Mouse (Mus musculus) limb, embryonic 13.5 days (tissue): ENCODE measurements around the gene Mri1. TPM values are rescaled to one million over a fixed set of nuclear protein-coding genes. Genes with fewer than 3 reads are reported as not detected.
"Not testable (repeated sequence)": the region's sequence is repeated elsewhere in the genome, so short reads cannot be mapped to it uniquely, and the experiment has no call there.

ENCODE experiments used
- ATAC-seq: fragments of 200-750 bp; cut with Nextera tagmentation; 2 replicates; pipeline ENCODE4 v1.8.0; 2017; ENCODE audit warnings: low read depth, moderate number of reproducible peaks, moderate TSS enrichment; ENCODE audit not compliant: low FRiP score
- H3K27ac ChIP-seq: fragments of 300-500 bp; sonication (generic); 2 replicates; pipeline ENCODE4 v1.5.1; 2015; ENCODE audit warnings: inconsistent platforms, mild to moderate bottlenecking, moderate library complexity
- H3K27me3 ChIP-seq: fragments of 300-500 bp; sonication (generic); 2 replicates; pipeline ENCODE4 v1.6.1; 2015; ENCODE audit warnings: mild to moderate bottlenecking, inconsistent platforms
- H3K36me3 ChIP-seq: fragments of 300-500 bp; sonication (generic); 2 replicates; pipeline ENCODE4 v1.6.1; 2015; ENCODE audit warnings: inconsistent platforms, mild to moderate bottlenecking, moderate library complexity
- H3K4me1 ChIP-seq: fragments of 300-500 bp; sonication (generic); 2 replicates; pipeline ENCODE4 v1.6.1; 2015; ENCODE audit warnings: inconsistent platforms
- H3K4me2 ChIP-seq: fragments of 300-500 bp; sonication (generic); replicated peaks from 2 replicates; pipeline ENCODE4 v1.6.1; 2015; ENCODE audit warnings: inconsistent platforms, mild to moderate bottlenecking, moderate library complexity
- H3K4me3 ChIP-seq: fragments of 300-500 bp; sonication (generic); 2 replicates; pipeline ENCODE4 v1.5.1; 2015; ENCODE audit warnings: moderate library complexity, mild to moderate bottlenecking, inconsistent platforms
- H3K9ac ChIP-seq: fragments of 300-500 bp; sonication (generic); 2 replicates; pipeline ENCODE4 v1.6.1; 2015; ENCODE audit warnings: mild to moderate bottlenecking, inconsistent platforms
- H3K9me3 ChIP-seq: fragments of 300-500 bp; sonication (generic); 2 replicates; pipeline ENCODE4 v1.6.1; 2016; ENCODE audit warnings: inconsistent platforms
- WGBS: fragments of 180-500 bp; shearing (Covaris S2); methylation state at CpG from one replicate; pipeline ENCODE4 v1.1.7; 2015; 5-methylcytosine and 5-hydroxymethylcytosine counted together
- polyA plus RNA-seq: library from polyadenylated mRNA; unstranded; fragments of >200 nt; fragmentation: Nextera tagmentation; extraction: Ambion mirVana; gene quantifications from 2 replicates; pipeline ENCODE4 v1.2.1, GENCODE M21; 2015

Mri1 gene
- 70.9 and 73.9 TPM in 2 replicates for polyA plus RNA-seq

- no peaks in the 10 kb centered on the region for H3K27me3 ChIP-seq
- peak; percentile 91 for ATAC-seq
- H3K4me1 ChIP-seq = peaks cover 16% of the 10 kb centered on the region
- peak within 1 kb of the TSS; percentile 85 for H3K4me3 ChIP-seq
- peaks cover 73% of the 10 kb centered on the region for H3K36me3 ChIP-seq
- WGBS = under 1% methylated on average over 63 of the region's 64 CpGs
- H3K4me2 ChIP-seq = peak within 1 kb of the TSS; percentile 94
- peak within 1 kb of the TSS; percentile 86 for H3K9ac ChIP-seq
- peak within 1 kb of the TSS; percentile 95 for H3K27ac ChIP-seq
- no peaks in the 10 kb centered on the region for H3K9me3 ChIP-seq
These were observed at the start of gene Mri1 for GRCm38 (mm10) chr8:84256822-84257610. Mri1 (minus strand) TSS chr8:84257326.

DNA sequence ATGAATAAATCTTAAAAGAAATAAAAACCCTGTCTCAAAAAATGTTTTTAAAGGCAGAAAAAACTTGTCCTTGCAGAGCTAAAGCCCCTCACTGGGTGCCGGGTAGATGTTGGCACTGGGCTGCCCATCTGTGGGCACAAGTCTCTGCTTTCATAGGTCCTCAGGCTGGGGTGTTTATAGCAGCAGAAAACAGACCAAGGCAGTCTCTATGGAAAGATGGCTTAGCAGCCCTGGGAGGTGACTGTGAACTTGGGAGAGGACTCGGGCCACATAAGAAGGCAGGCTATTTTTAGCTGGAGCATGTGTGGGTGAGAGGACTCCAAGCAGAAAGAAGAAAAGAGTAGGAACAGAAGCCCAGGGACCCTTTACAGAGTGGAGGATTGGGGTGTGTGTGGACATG lies 46.8 kb upstream of the Mri1 start:
- no peak overlapping the region for H3K4me3 ChIP-seq
- peaks cover 5% of the 10 kb centered on the region; the same call in 1 of the 2 replicates for H3K4me1 ChIP-seq
- WGBS = 61% methylated on average over 2 of the region's 2 CpGs
- H3K27ac ChIP-seq = no peak overlapping the region
- H3K4me2 ChIP-seq = no peak overlapping the region
- ATAC-seq = no peak
- H3K9ac ChIP-seq = no peak overlapping the region
- H3K27me3 ChIP-seq = no peaks in the 10 kb centered on the region
- no peaks in the 10 kb centered on the region for H3K36me3 ChIP-seq
- peaks cover 4% of the 10 kb centered on the region; the same call in 1 of the 2 replicates for H3K9me3 ChIP-seq

GRCm38 (mm10) chr8:84297029-84297785 lies 40.1 kb upstream of the Mri1 start:
- Histone ChIP-seq H3K27me3 (no peaks in the 10 kb centered on the region), H3K36me3 (no peaks in the 10 kb centered on the region), H3K4me1 (no peaks in the 10 kb centered on the region), H3K9me3 (peaks cover 4% of the 10 kb centered on the region; the same call in 1 of the 2 replicates), H3K9ac (no peak overlapping the region), H3K4me3 (no peak overlapping the region), H3K27ac (no peak overlapping the region), H3K4me2 (no peak overlapping the region)
- no peak for ATAC-seq
- 75% methylated on average over 5 of the region's 5 CpGs for WGBS

DNA sequence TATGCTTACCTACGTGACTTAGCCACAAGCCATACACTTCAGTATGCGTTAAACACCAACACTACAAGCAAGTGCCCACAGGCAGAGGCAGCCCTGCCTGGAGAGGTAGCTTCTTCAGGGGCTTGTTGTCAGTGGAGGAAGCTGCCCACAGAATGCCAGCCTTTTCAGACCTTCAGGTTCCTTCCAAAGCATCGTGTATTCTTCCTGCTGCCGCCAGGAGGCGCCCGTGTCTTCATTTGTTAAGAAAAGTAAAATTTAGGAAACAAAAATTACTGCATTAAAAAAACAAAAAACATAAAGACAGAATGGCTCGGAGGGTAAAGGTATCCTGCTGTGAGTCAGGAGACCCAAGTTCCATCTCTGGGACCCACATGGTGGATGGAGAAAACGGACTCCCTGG lies 34.6 kb upstream of the Mri1 start:
- H3K4me1 ChIP-seq = no peaks in the 10 kb centered on the region
- no peak for ATAC-seq
- H3K27ac ChIP-seq = no peak overlapping the region
- H3K36me3 ChIP-seq = no peaks in the 10 kb centered on the region
- H3K4me2 ChIP-seq = no peak overlapping the region
- H3K9ac ChIP-seq = no peak overlapping the region
- WGBS = 26% methylated on average over 8 of the region's 8 CpGs
- H3K27me3 ChIP-seq = no peaks in the 10 kb centered on the region
- no peaks in the 10 kb centered on the region for H3K9me3 ChIP-seq
- no peak overlapping the region for H3K4me3 ChIP-seq

DNA sequence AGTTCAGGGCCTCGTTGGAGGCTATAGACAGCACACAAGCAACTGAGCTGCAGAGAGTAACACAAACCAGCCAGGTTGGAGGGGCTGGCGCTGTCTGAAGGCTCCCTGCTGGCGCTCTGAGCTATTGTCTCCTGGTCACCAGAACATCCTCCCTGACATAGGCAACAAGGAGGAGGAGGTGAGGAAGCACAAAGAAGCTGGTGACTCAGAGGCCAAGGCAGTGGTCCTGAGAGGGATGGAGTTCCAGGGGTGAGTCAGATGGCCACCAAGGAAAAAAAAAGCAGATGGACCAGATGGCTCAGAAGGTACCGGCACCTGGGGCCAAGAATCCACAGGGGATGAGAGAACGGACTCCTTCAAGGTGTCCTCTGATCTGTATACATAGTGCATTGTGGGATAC lies 34.0 kb upstream of the Mri1 start:
- no peaks in the 10 kb centered on the region for H3K27me3 ChIP-seq
- no peak overlapping the region for H3K27ac ChIP-seq
- H3K4me3 ChIP-seq = no peak overlapping the region
- 0 out of 2 replicates have a peak overlapping the region, but pooled peaks have one; percentile 4 for H3K9ac ChIP-seq
- no peaks in the 10 kb centered on the region for H3K4me1 ChIP-seq
- H3K4me2 ChIP-seq = no peak overlapping the region
- H3K36me3 ChIP-seq = no peaks in the 10 kb centered on the region
- H3K9me3 ChIP-seq = no peaks in the 10 kb centered on the region
- 72% methylated on average over 5 of the region's 5 CpGs for WGBS
- no peak for ATAC-seq

DNA sequence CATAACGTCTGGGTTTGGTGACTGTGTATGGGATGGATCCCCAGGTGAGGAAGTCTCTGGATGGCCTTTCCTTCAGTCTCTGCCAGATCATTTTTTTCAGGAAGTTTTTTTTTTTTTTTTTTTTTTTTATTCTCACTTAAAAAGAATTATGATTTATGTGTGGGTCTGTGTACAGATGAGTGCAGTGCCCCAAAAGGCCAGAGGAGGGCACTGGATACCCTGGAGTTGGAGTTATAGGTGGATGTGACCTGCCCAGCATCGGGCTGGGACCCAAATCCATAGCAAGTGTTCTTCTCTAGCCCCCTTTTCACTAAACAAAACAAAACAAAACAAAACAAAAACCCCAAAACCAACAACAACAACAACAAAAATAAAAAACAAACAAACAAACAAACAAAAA lies 31.8 kb upstream of the Mri1 start:
- no peak overlapping the region for H3K4me3 ChIP-seq
- no peaks in the 10 kb centered on the region for H3K36me3 ChIP-seq
- no peak overlapping the region for H3K9ac ChIP-seq
- no peak overlapping the region for H3K27ac ChIP-seq
- WGBS = 64% methylated on average over 2 of the region's 2 CpGs
- no peaks in the 10 kb centered on the region for H3K27me3 ChIP-seq
- ATAC-seq = no peak
- peaks cover 14% of the 10 kb centered on the region for H3K4me1 ChIP-seq
- no peak overlapping the region for H3K4me2 ChIP-seq
- H3K9me3 ChIP-seq = no peaks in the 10 kb centered on the region

- 53% methylated on average over 5 of the region's 5 CpGs for WGBS
- ATAC-seq = not testable (repeated sequence)
These were observed 28.5 kb upstream of the Mri1 start for GRCm38 (mm10) chr8:84285665-84286064.

GRCm38 (mm10) chr8:84284608-84285063 lies 27.5 kb upstream of the Mri1 start:
- Histone ChIP-seq H3K9ac (peak overlapping the region; percentile 43), H3K4me3 (peak overlapping the region; percentile 31), H3K27me3 (no peaks in the 10 kb centered on the region), H3K4me2 (peak overlapping the region; percentile 54), H3K9me3 (no peaks in the 10 kb centered on the region), H3K36me3 (no peaks in the 10 kb centered on the region), H3K27ac (peak overlapping the region; percentile 72), H3K4me1 (peaks cover 21% of the 10 kb centered on the region)
- peak; percentile 78 for ATAC-seq
- 10% methylated on average over 9 of the region's 9 CpGs for WGBS

More at GRCm38 (mm10) chr8:84285665-84286064, 28.5 kb upstream of the Mri1 start:
- H3K4me3 ChIP-seq, H3K27me3 ChIP-seq, H3K27ac ChIP-seq, H3K9ac ChIP-seq, H3K36me3 ChIP-seq, H3K4me2 ChIP-seq, H3K9me3 ChIP-seq: not testable (repeated sequence)
- peaks cover 21% of the 10 kb centered on the region for H3K4me1 ChIP-seq

GRCm38 (mm10) chr8:84280777-84281176 lies 23.7 kb upstream of the Mri1 start:
- ATAC-seq = no peak
- peaks cover 21% of the 10 kb centered on the region for H3K4me1 ChIP-seq
- H3K36me3 ChIP-seq = no peaks in the 10 kb centered on the region
- H3K4me2 ChIP-seq = no peak overlapping the region
- WGBS = 78% methylated on average over 10 of the region's 10 CpGs
- no peaks in the 10 kb centered on the region for H3K27me3 ChIP-seq
- H3K9me3 ChIP-seq = no peaks in the 10 kb centered on the region
- no peak overlapping the region for H3K4me3 ChIP-seq
- no peak overlapping the region for H3K9ac ChIP-seq
- H3K27ac ChIP-seq = no peak overlapping the region

- no peak for ATAC-seq
- WGBS = 63% methylated on average over 1 of the region's 1 CpGs
- no peak overlapping the region for H3K4me3 ChIP-seq
- no peaks in the 10 kb centered on the region for H3K9me3 ChIP-seq
- H3K27me3 ChIP-seq = no peaks in the 10 kb centered on the region
- H3K9ac ChIP-seq = no peak overlapping the region
- H3K27ac ChIP-seq = no peak overlapping the region
- no peak overlapping the region for H3K4me2 ChIP-seq
- no peaks in the 10 kb centered on the region for H3K36me3 ChIP-seq
- H3K4me1 ChIP-seq = no peaks in the 10 kb centered on the region
These were observed 19.3 kb upstream of the Mri1 start for GRCm38 (mm10) chr8:84276447-84276846.

GRCm38 (mm10) chr8:84273968-84274367 lies 16.8 kb upstream of the Mri1 start:
- H3K9me3 ChIP-seq = no peaks in the 10 kb centered on the region
- no peak for ATAC-seq
- H3K4me2 ChIP-seq = no peak overlapping the region
- peaks cover 8% of the 10 kb centered on the region for H3K4me1 ChIP-seq
- no peak overlapping the region for H3K27ac ChIP-seq
- no peaks in the 10 kb centered on the region for H3K36me3 ChIP-seq
- no peak overlapping the region for H3K9ac ChIP-seq
- no peak overlapping the region for H3K4me3 ChIP-seq
- 77% methylated on average over 3 of the region's 3 CpGs for WGBS
- H3K27me3 ChIP-seq = no peaks in the 10 kb centered on the region

DNA sequence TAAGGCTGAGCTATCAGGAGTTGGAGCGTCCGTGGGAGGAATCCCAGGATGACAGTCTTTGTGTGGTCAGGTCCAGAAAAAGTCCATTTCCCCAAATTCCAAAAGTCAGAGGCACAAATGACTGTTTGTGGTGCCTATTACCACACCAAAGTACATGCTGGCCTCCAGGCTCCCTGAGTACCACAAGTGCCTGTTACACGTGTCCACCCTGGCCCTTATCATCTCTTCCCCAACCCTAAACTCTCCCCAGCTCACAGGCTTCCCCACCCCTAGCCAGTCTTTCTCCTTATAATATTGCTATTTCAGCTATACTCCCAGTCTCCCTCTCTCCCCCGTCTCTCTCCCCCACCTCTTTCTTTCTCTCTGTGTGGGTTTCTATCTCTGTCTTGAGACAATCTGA lies 15.2 kb upstream of the Mri1 start:
- 0 out of 2 replicates have a peak, but pooled peaks cover 4% of the 10 kb centered on the region for H3K36me3 ChIP-seq
- ATAC-seq = no peak
- H3K4me2 ChIP-seq = no peak overlapping the region
- H3K4me3 ChIP-seq = no peak overlapping the region
- H3K27me3 ChIP-seq = no peaks in the 10 kb centered on the region
- H3K4me1 ChIP-seq = peaks cover 8% of the 10 kb centered on the region
- H3K9ac ChIP-seq = no peak overlapping the region
- WGBS = 86% methylated on average over 4 of the region's 4 CpGs
- H3K27ac ChIP-seq = no peak overlapping the region
- no peaks in the 10 kb centered on the region for H3K9me3 ChIP-seq
